Mouse (Mus musculus) CH12F3 (cell line): ENCODE data around the gene Ykt6.

Source experiments
- in situ Hi-C: fragments of 300-500 bp; cut with MboI; formaldehyde crosslinking; loops from 2 replicates; pipeline ENCODE4 v1.14.3; 2020; ENCODE audit warnings: low sequenced_read_pairs

Gene Ykt6

GRCm38 (mm10) chr11:5948546-5949250, 6.8 kb upstream of the Ykt6 start:
- in situ Hi-C loops = no loop called here

GRCm38 (mm10) chr11:5949586-5950352, 5.7 kb upstream of the Ykt6 start, which contains the start of gene Gck:
Gck (minus strand) TSS chr11:5950081.
- in situ Hi-C loops = no loop called here

GRCm38 (mm10) chr11:5952501-5952900, 3.0 kb upstream of the Ykt6 start:
- in situ Hi-C loops = no loop called here

- in situ Hi-C loops = no loop called here
Measured at GRCm38 (mm10) chr11:5953130-5953765, 2.2 kb upstream of the Ykt6 start.

- in situ Hi-C loops = no loop called here
Measured at GRCm38 (mm10) chr11:5954435-5954834, 1.1 kb upstream of the Ykt6 start.

GRCm38 (mm10) chr11:5954965-5955504, 458 bp upstream of the Ykt6 start:
- in situ Hi-C loops = no loop called here

GRCm38 (mm10) chr11:5960051-5960450, 4.6 kb downstream of the Ykt6 start:
- in situ Hi-C loops = no loop called here

GRCm38 (mm10) chr11:5965865-5966264, 10.4 kb downstream of the Ykt6 start:
- in situ Hi-C loops = no loop called here

- in situ Hi-C loops = no loop called here
Measured at GRCm38 (mm10) chr11:5966751-5967150, 11.3 kb downstream of the Ykt6 start.

GRCm38 (mm10) chr11:5968223-5968622, 12.7 kb downstream of the Ykt6 start:
- in situ Hi-C loops = no loop called here

GRCm38 (mm10) chr11:5971202-5971601, 15.7 kb downstream of the Ykt6 start:
- in situ Hi-C loops = no loop called here

GRCm38 (mm10) chr11:5973151-5973550, 17.7 kb downstream of the Ykt6 start:
- in situ Hi-C loops = no loop called here

GRCm38 (mm10) chr11:5974053-5974452, 18.6 kb downstream of the Ykt6 start:
- in situ Hi-C loops = no loop called here

- in situ Hi-C loops = no loop called here
Measured at GRCm38 (mm10) chr11:5975068-5975467, 19.6 kb downstream of the Ykt6 start.

- in situ Hi-C loops = no loop called here
Measured at GRCm38 (mm10) chr11:5976106-5976505, 20.6 kb downstream of the Ykt6 start.

- in situ Hi-C loops = no loop called here
Measured at GRCm38 (mm10) chr11:5979088-5979487, 23.6 kb downstream of the Ykt6 start.

GRCm38 (mm10) chr11:5980108-5980507, 24.6 kb downstream of the Ykt6 start:
- in situ Hi-C loops = no loop called here

GRCm38 (mm10) chr11:5980561-5980960, 25.1 kb downstream of the Ykt6 start:
- in situ Hi-C loops = no loop called here

- in situ Hi-C loops = no loop called here
Measured at GRCm38 (mm10) chr11:5981323-5981722, 25.8 kb downstream of the Ykt6 start.

- in situ Hi-C loops = no loop called here
Measured at GRCm38 (mm10) chr11:5983629-5984028, 28.1 kb downstream of the Ykt6 start.

- in situ Hi-C loops = no loop called here
Measured at GRCm38 (mm10) chr11:5988126-5988525, 32.6 kb downstream of the Ykt6 start.
